Mouse (Mus musculus): ENCODE measurements around the gene Tspyl1. TPM values are rescaled to one million over a fixed set of nuclear protein-coding genes. Genes with fewer than 3 reads are reported as not detected.

Gene Tspyl1
- total and polyA plus RNA-seq, 3 experiments, result 10.8 to 16.3 TPM; not detected in 1

GRCm38 (mm10) chr10:34233418-34233817 is 48.6 kb upstream of the Tspyl1 start:
- Histone ChIP-seq H3K36me3 (ENCODE audit: control insufficient read depth in 1 of 2, insufficient read depth in 2 of 2, low read length in 2 of 2) (no peaks in the 10 kb centered on the region), H3K79me2 (ENCODE audit: control insufficient read depth, insufficient read depth, low read length, poor library complexity) (no peaks in the 10 kb centered on the region), H3K27me3 (ENCODE audit: control insufficient read depth in 1 of 2, insufficient read depth in 2 of 2, low read length in 2 of 2) (no peaks in the 10 kb centered on the region; a peak in 1 of 4 replicates), H3K27ac (ENCODE audit: control insufficient read depth, low read depth, low read length) (no peak overlapping the region), H3K9ac (ENCODE audit: control insufficient read depth, low read depth, low read length, poor library complexity, severe bottlenecking) (no peak overlapping the region), H3K4me3 (ENCODE audit: control insufficient read depth in 1 of 2, insufficient read depth in 1 of 2, low read depth in 2 of 2, low read length in 2 of 2) (no peak overlapping the region), H3K4me1 (ENCODE audit: control insufficient read depth in 1 of 2, insufficient read depth in 2 of 2, low read length in 2 of 2) (no peaks in the 10 kb centered on the region), H3K9me3 (replicated peaks; ENCODE audit: insufficient read depth, low read length) (no peaks in the 10 kb centered on the region)
- TF ChIP-seq MXI1 (IDR thresholded peaks at IDR 0.05; ENCODE audit: low read depth, low read length) (no peak), MYC (IDR thresholded peaks at IDR 0.05; ENCODE audit: low read depth, low read length) (no peak), CHD1 (IDR thresholded peaks at IDR 0.05; ENCODE audit: low read depth, low read length) (no peak), EP300 (IDR thresholded peaks at IDR 0.05; ENCODE audit: low read depth in 1 of 2, low read length in 2 of 2) (no peak), GABPA (IDR thresholded peaks at IDR 0.05; ENCODE audit: low read depth, low read length) (no peak), RAD21 (IDR thresholded peaks at IDR 0.05; ENCODE audit: low read depth, low read length) (no peak), MYB (IDR thresholded peaks at IDR 0.05; ENCODE audit: low read depth, low read length) (no peak)
- no peak for DNase-seq (ENCODE audit: low read depth, low spot score)

- no peak overlapping the region for H3K27ac ChIP-seq (ENCODE audit: control insufficient read depth, low read depth, low read length)
- H3K27me3 ChIP-seq (ENCODE audit: control insufficient read depth in 1 of 2, insufficient read depth in 2 of 2, low read length in 2 of 2), result no peaks in the 10 kb centered on the region; a peak in 1 of 4 replicates
- no peaks in the 10 kb centered on the region for H3K9me3 ChIP-seq (replicated peaks; ENCODE audit: insufficient read depth, low read length)
- no peak overlapping the region for H3K9ac ChIP-seq (ENCODE audit: control insufficient read depth, low read depth, low read length, poor library complexity, severe bottlenecking)
- TF ChIP-seq MYC (IDR thresholded peaks at IDR 0.05; ENCODE audit: low read depth, low read length) (no peak), RCOR1 (IDR thresholded peaks at IDR 0.05; ENCODE audit: low read depth, low read length) (no peak), RAD21 (IDR thresholded peaks at IDR 0.05; ENCODE audit: low read depth, low read length) (peak; percentile 2), TBP (IDR thresholded peaks at IDR 0.05; ENCODE audit: low read depth, low read length) (no peak), POLR2AphosphoS5 (IDR thresholded peaks at IDR 0.05; ENCODE audit: borderline replicate concordance, low read depth, low read length) (no peak), ZC3H11A (IDR thresholded peaks at IDR 0.05; ENCODE audit: low read depth, low read length) (no peak), GABPA (IDR thresholded peaks at IDR 0.05; ENCODE audit: low read depth, low read length) (no peak)
- no peaks in the 10 kb centered on the region for H3K36me3 ChIP-seq (ENCODE audit: control insufficient read depth in 1 of 2, insufficient read depth in 2 of 2, low read length in 2 of 2)
- H3K4me1 ChIP-seq (ENCODE audit: control insufficient read depth in 1 of 2, insufficient read depth in 2 of 2, low read length in 2 of 2), result no peaks in the 10 kb centered on the region
- no peak for DNase-seq (ENCODE audit: low read depth, low spot score)
- H3K4me3 ChIP-seq (ENCODE audit: control insufficient read depth in 1 of 2, insufficient read depth in 1 of 2, low read depth in 2 of 2, low read length in 2 of 2), result no peak overlapping the region
- H3K79me2 ChIP-seq (ENCODE audit: control insufficient read depth, insufficient read depth, low read length, poor library complexity), result no peaks in the 10 kb centered on the region
These were observed 47.9 kb upstream of the Tspyl1 start for GRCm38 (mm10) chr10:34233931-34234745.

- Histone ChIP-seq H3K4me1 (ENCODE audit: control insufficient read depth in 1 of 2, insufficient read depth in 2 of 2, low read length in 2 of 2) (no peaks in the 10 kb centered on the region), H3K9me3 (replicated peaks; ENCODE audit: insufficient read depth, low read length) (no peaks in the 10 kb centered on the region), H3K36me3 (ENCODE audit: control insufficient read depth in 1 of 2, insufficient read depth in 2 of 2, low read length in 2 of 2) (no peaks in the 10 kb centered on the region), H3K79me2 (ENCODE audit: control insufficient read depth, insufficient read depth, low read length, poor library complexity) (no peaks in the 10 kb centered on the region), H3K27ac (ENCODE audit: control insufficient read depth, low read depth, low read length) (no peak overlapping the region), H3K27me3 (ENCODE audit: control insufficient read depth in 1 of 2, insufficient read depth in 2 of 2, low read length in 2 of 2) (no peaks in the 10 kb centered on the region; a peak in 1 of 4 replicates), H3K4me3 (ENCODE audit: control insufficient read depth in 1 of 2, insufficient read depth in 1 of 2, low read depth in 2 of 2, low read length in 2 of 2) (no peak overlapping the region), H3K9ac (ENCODE audit: control insufficient read depth, low read depth, low read length, poor library complexity, severe bottlenecking) (no peak overlapping the region)
- no peak for DNase-seq (ENCODE audit: low read depth, low spot score)
- TF ChIP-seq MEF2A (IDR thresholded peaks at IDR 0.05; ENCODE audit: extremely low read depth, insufficient replicate concordance, low read depth, low read length, poor library complexity, severe bottlenecking), result no peak
- TF ChIP-seq RAD21 (IDR thresholded peaks at IDR 0.05; ENCODE audit: low read depth, low read length), result no peak
- no peak for TF ChIP-seq CTCF (IDR thresholded peaks at IDR 0.05 in 2 of 3, conservative IDR thresholded peaks at IDR 0.05 in 1 of 3; ENCODE audit: control insufficient read depth in 1 of 3, insufficient read depth in 1 of 3, low read depth in 2 of 3, low read length in 3 of 3, poor library complexity in 1 of 3, severe bottlenecking in 1 of 3)
- no peak for TF ChIP-seq RCOR1 (IDR thresholded peaks at IDR 0.05; ENCODE audit: low read depth, low read length)
- TF ChIP-seq GATA1 (IDR thresholded peaks at IDR 0.05; ENCODE audit: low read depth, low read length), result no peak
- TF ChIP-seq EP300 (IDR thresholded peaks at IDR 0.05; ENCODE audit: low read depth in 1 of 2, low read length in 2 of 2), result no peak
- TF ChIP-seq POLR2AphosphoS5 (IDR thresholded peaks at IDR 0.05; ENCODE audit: borderline replicate concordance, low read depth, low read length), result no peak
- TF ChIP-seq SMC3 (IDR thresholded peaks at IDR 0.05; ENCODE audit: low read depth, low read length), result no peak
- TF ChIP-seq ETS1 (IDR thresholded peaks at IDR 0.05; ENCODE audit: low read depth, low read length), result no peak
- TF ChIP-seq ZMIZ1 (IDR thresholded peaks at IDR 0.05; ENCODE audit: low read depth, low read length), result no peak
- TF ChIP-seq GABPA (IDR thresholded peaks at IDR 0.05; ENCODE audit: low read depth, low read length), result no peak
- no peak for TF ChIP-seq USF2 (IDR thresholded peaks at IDR 0.05; ENCODE audit: borderline replicate concordance in 1 of 2, insufficient read depth in 1 of 2, low read depth in 1 of 2, low read length in 2 of 2)
- no peak for TF ChIP-seq POLR2AphosphoS2 (IDR thresholded peaks at IDR 0.05; ENCODE audit: low read length)
- TF ChIP-seq BHLHE40 (IDR thresholded peaks at IDR 0.05; ENCODE audit: borderline replicate concordance, low read depth, low read length), result no peak
- TF ChIP-seq MYB (IDR thresholded peaks at IDR 0.05; ENCODE audit: low read depth, low read length), result no peak
- TF ChIP-seq POLR2A (IDR thresholded peaks at IDR 0.05; ENCODE audit: control insufficient read depth in 1 of 2, insufficient read depth in 1 of 2, low read depth in 1 of 2, low read length in 2 of 2, poor library complexity in 1 of 2), result no peak
- no peak for TF ChIP-seq ZKSCAN1 (IDR thresholded peaks at IDR 0.05; ENCODE audit: low read depth, low read length)
- TF ChIP-seq NELFE (IDR thresholded peaks at IDR 0.05; ENCODE audit: low read depth, low read length), result no peak
These were observed 46.6 kb upstream of the Tspyl1 start for GRCm38 (mm10) chr10:34235384-34235783.

All from MEL (cell line).